Mouse (Mus musculus): ENCODE measurements around the gene Olig2. TPM values are rescaled to one million over a fixed set of nuclear protein-coding genes. Genes with fewer than 3 reads are reported as not detected.

Gene Olig2
- 10 to 100 TPM; 24.9 to 29.4 TPM for total RNA-seq (2021)

DNA sequence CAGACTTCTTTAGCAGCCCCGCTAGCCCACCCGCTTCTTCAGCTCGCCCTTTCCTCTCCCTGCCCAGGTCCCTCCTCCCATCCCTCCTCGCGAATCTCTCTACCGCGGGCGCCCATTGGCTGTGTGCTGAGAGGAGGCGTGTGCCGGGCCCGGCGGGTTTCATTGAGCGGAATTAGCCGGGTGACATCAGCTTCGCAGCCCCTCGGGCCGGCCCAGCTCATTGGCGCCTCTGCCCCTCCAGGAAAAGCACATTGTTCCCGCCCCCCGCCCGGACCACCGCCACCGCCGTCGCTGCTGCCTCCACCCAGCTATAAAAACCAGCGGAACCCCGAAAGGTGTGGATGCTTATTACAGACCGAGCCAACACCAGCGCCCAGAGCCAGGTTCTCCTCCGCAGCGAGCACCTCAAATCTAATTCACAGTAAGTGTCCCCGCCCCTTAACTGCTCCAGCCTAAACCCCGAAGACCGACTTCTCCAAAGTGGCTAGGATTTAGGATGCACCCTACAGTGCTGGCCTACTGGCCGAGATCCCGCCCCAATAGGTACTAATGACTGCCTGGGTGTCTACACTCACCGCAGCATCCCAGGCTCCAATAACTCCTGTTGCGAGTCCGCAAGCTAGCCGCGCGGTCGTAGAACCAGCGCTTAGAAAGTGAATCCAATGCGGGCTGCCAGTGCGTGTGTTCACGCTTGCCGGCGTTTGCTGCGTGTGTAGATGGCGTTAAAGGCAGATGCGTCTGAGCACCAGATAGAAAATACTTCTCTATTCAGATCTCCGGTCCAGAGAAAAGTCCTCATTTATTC is at the start of gene Olig2:
Gene Olig2, plus strand, starts transcription at position 225 of the 805 bp plus-strand sequence.
- peak; percentile 62 to 79 for DNase-seq (ENCODE audit: extremely low spot score in 1 of 2, low spot score in 2 of 2)
- intact Hi-C loops (cut with DNase I), result no loop called here

DNA sequence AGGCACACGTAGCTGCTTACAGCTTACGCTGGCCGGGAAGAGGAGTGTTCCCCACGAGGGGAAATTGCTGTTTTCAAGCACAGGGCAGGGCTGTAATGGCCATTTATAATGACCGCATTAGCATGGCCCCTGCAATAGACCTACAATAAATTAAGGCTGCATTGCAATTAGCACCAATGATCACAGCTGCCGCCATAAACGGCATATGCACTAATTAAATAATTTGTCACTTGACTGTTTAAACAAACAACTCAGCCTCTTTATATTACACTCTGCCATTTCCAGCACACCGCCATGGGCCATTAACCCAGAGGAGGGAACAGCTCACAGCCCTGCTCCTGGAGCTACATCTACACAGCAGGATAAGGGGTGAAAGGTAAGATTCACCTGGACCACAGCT is 49.4 kb upstream of the Olig2 start:
- intact Hi-C loops (cut with DNase I), result no loop called here
- DNase-seq (ENCODE audit: extremely low spot score in 1 of 2, low spot score in 2 of 2), result no peak

DNA sequence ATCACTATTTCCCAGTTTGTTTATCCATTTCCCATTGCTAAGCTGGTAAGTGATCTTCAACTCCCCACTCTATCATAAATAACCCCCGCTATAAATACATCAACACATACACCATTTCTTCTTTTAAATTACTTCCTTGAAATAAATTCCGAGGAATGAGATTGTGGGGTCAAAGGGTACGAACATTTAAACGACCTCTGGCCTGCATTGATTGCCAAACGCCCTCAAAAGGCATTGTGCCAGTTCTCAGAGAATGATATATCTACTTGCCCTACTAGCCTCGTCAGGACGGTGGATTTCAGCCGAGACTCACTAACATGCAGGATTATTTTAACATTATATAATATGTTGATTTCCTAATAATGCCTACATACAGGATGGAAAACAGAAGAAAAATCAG is 38.2 kb upstream of the Olig2 start:
- intact Hi-C loops (cut with DNase I), result no loop called here
- DNase-seq (ENCODE audit: extremely low spot score in 1 of 2, low spot score in 2 of 2), result no peak

DNA sequence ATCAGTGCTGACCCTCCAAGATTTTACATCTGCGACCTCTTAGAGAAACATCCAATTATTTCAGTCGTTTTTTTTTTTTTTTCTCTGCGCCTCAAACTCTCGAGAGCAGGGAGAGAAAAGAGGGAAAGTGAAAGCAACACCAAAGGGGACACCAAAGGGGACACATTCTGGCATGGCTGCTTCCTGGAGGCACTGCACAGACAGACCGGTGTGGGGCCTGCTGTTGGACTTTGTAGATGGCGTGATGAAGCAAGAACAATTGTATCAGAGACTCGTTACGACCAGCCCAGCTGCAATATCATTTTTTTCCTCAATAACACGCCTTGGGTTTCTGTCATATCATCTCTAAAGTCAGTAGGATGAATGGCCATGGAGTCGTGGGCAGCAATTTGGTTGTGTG is 37.6 kb upstream of the Olig2 start:
- intact Hi-C loops (cut with DNase I), result no loop called here
- no peak for DNase-seq (ENCODE audit: extremely low spot score in 1 of 2, low spot score in 2 of 2)

DNA sequence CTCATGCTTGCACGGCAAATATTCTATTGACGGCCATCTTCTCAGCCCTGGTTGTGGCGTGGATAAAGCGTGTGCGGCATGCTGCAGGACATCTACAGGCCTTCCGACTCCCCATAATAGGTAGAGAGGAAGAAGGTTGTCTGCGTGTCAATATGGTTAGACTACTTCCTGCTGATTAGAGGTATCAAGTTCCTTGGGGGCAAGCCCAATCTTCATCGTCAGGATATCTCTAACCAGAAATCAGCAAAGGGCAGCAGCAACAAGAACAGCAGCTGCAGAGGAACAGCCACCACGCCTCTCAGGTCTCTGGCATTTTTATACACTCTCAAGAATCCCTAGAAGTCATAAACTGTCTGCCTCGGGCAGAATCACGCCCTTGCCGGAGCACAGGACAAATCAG is 37.0 kb upstream of the Olig2 start:
- no peak for DNase-seq (ENCODE audit: extremely low spot score in 1 of 2, low spot score in 2 of 2)
- intact Hi-C loops (cut with DNase I), result no loop called here

DNA sequence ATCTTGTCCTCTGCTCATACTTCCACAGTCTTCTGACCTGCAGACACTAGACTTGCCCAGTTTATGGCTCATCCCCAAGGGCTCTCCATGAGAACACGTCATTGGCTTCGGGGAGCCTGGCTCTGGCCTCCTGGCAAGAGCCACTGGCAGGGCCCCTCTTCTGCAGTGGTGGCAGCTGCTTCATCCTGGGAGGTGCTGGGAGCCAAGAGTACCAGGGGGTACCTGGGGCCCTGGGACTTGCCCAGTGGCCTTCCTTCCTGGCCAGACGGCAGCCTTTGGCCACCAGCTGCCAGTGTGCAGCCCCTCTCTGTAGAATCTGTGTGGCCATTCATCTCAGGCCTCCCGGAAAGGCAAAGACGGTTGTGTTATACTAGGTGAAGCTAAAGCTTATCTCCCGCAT is 34.0 kb upstream of the Olig2 start:
- peak; percentile 20 to 43 for DNase-seq (ENCODE audit: extremely low spot score in 1 of 2, low spot score in 2 of 2)
- intact Hi-C loops (cut with DNase I), result no loop called here

DNA sequence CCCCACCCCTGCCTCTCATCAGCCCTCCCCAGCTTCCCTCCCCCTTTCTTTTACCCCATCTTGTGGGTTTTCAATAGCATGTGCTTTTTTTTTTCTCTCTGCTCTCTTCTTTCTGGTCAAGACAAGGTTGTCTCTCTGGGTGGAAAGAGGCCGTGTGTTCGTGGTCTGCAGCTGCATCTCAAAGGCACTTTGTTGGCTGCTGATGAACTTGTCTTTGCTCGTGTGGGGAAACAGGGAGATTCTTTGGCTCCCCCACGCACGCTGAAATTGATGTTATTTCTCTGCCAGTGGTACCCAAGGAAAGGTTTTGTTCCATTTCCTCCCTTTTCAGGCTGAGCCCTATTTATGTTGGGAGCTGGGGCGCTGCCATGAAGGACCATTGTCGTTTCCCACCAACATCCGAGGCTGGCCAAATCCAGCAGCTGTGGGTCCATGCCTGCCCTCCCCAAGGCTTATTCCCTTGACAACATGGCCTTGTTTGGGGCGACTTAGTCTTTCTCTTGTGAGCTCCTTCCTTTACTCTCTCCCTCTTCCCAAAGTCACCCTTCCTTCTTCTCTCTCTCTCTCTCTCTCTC is 33.5 kb upstream of the Olig2 start:
- intact Hi-C loops (cut with DNase I), result no loop called here
- peak; percentile 60 to 67 for DNase-seq (ENCODE audit: extremely low spot score in 1 of 2, low spot score in 2 of 2)

DNA sequence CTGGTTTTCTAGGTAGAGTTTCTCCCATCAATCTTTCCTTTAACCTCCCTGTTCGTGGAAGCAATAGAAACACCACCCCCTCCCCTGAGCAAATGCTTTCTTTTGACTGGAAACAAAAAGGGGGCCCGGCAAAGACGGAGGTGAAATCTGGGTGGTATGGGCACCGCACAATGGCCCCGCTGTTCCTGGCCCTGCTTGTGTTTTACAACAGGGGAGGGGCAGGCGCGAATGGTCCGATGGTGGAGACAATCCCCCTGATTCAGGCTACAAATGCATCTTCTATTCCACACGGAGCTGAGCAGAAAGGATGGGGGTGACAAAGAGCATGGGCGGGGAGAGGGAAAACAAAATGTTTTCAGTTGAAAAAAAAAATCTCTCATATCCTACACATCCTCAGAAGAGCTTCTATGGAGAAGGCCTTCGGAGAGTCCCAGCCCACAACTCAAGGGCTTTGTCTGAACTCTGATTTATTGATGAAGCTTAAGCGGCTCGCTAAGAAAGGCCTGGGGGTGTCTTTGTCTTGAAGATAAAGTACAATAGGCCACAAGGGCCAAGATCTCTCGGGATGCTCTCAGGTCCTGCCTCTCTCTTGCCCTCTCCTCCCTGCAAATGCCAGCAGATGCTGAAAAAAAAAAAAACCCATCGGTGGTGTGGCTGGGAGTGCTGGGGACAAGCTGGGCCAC is 32.4 kb upstream of the Olig2 start:
- no peak for DNase-seq (ENCODE audit: extremely low spot score in 1 of 2, low spot score in 2 of 2)
- intact Hi-C loops (cut with DNase I), result no loop called here

DNA sequence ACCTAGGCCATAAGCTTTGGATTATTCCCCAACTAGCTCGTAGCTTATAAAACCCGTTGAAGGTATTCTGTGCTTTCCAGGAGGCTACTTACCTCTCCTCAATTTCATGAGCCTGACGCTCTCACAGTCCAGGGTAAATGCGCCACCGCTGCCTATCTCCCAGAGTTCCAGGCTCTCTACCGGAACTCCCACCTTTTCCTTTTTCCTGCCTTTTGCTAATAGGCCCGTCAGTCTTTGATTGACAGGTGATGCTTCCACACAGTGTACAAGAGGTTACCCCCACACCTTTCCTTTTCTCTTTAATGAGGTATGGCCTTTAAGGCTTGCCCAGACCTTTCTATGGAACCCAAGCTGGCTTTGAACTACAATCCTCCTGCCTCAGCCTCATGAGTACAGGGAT is 25.4 kb upstream of the Olig2 start:
- DNase-seq (ENCODE audit: extremely low spot score in 1 of 2, low spot score in 2 of 2), result no peak
- intact Hi-C loops (cut with DNase I), result no loop called here

DNA sequence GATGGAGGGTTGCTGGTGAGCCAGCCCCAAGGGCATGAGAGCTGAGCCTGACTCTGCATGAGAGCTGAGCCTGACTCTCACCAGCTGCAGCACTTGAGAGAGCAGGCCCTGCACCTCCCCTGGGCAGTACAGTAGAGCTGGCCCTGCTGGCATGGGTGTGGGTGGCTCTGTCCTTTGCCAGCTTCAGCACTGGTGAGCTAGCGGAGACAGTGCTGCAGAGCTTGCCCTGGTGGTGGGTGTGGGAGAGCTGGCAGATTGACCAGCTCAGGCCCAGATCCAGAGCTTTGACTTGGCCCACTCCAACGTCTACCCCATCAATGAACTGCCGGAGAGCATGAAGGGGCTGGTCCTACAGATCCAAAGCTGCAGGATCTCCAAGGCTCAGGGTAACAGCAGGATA is 22.3 kb upstream of the Olig2 start:
- intact Hi-C loops (cut with DNase I), result no loop called here
- no peak for DNase-seq (ENCODE audit: extremely low spot score in 1 of 2, low spot score in 2 of 2)

DNA sequence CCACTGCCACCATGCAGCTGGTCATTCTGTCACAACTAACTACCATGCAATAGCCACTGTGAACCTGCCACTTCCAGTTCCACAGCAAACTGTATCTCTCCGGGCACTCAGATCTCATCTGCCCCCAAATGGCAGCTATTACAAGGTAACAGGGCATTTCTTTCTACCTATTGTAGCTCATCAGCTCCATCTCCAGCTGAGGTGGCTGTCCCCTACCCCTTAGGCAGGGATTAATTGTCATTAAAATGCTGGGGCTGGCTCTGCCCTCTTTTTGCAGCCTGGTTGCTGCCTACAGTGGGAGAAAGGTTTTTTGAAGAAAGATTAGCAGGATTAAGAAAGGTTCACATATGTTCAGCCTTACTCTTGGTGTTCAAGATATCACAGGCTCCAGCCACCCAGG is 18.9 kb upstream of the Olig2 start:
- no peak for DNase-seq (ENCODE audit: extremely low spot score in 1 of 2, low spot score in 2 of 2)
- intact Hi-C loops (cut with DNase I), result no loop called here

DNA sequence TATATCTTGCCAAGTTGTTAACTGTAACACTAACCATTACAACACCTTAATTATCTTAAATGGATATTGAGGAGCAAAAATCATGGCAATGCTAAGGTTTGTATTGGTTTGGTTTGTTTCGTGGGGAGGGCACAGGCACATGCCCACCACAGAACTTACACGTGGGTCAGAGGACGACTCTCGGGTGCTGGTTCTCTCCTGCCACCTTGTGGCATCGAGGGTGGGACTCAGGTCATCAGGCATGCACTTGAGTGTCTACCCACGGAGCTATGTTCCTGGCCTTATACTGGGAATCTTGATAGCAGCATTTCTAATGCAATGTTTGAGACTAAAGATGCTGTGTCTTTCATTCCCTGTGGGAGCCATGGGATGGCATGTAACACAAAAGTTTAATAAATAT is 8.2 kb upstream of the Olig2 start:
- intact Hi-C loops (cut with DNase I), result loop anchor here (5.0 to 10.0 kb wide), 2 partner anchors 45 to 132 kb away; no protein-coding TSS in a partner anchor
- no peak for DNase-seq (ENCODE audit: extremely low spot score in 1 of 2, low spot score in 2 of 2)

DNA sequence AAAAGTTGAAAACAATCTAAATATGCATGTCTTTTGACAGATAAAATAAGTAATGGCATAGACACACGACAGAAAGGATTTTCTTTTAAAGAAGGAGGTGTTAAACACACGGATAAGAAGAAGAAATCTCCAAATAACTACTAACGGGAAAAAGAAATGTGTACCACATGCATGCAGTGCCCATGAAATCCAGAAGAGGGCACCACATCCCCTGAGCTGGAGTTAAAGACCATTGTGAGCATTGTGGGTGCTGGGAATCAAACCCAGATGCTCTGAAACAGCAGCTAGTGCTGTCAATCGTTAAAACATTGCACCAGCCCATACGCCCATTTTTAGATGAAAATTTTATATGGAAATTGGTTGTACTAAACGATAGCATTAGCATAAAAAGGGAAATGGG is 7.3 kb upstream of the Olig2 start:
- intact Hi-C loops (cut with DNase I), result loop anchor here (5.0 to 10.0 kb wide), 2 partner anchors 46 to 133 kb away; no protein-coding TSS in a partner anchor

DNA sequence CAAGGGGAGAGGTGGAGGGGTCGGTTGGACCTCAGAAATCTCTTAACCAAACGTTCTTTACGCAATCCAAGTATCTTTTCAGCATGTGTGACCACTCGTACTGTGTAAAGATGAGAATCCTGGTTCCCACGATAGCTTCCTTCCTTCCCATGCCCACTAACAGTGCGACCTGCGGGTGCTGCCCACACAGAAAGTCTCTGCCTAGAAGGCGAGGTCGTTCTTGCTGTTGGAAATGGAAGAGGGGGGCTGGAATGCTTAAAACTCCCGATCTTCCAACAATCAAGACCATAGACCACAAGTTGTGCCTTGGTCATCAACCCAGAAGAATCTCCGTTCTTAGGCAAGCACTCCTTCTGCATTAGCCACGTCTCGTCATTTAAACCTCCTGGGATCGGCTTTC is 6.0 kb upstream of the Olig2 start:
- intact Hi-C loops (cut with DNase I), result loop anchor here (5.0 to 10.0 kb wide), 2 partner anchors 47 to 134 kb away; no protein-coding TSS in a partner anchor
- DNase-seq (ENCODE audit: extremely low spot score in 1 of 2, low spot score in 2 of 2), result no peak

More for the DNA sequence above, 7.3 kb upstream of the Olig2 start:
- DNase-seq (ENCODE audit: extremely low spot score in 1 of 2, low spot score in 2 of 2), result no peak

DNA sequence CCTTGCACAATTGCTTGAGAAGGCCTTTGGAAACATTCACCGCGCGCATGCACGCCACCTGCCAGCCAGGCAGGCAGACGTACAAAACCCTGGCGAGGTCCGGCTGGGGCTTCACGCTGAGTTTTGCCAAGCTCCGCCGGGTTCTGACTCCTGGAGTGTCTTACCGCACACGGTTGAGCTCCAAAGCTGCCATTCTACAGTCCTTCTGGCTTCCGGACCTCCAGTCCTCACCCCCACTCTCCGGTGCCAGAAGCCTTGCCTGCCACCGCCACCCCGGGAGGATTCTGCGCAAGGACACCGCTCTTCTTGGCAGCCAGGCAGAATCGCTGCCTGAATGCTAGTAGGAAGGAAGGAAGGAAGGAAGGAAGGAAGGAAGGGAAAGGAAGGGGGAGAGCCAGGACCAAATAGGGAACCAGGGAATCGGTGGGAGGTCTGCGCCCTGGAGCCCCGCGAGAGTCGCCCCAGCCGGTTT is 3.0 kb upstream of the Olig2 start:
- peak; percentile 33 to 56 for DNase-seq (ENCODE audit: extremely low spot score in 1 of 2, low spot score in 2 of 2)

DNA sequence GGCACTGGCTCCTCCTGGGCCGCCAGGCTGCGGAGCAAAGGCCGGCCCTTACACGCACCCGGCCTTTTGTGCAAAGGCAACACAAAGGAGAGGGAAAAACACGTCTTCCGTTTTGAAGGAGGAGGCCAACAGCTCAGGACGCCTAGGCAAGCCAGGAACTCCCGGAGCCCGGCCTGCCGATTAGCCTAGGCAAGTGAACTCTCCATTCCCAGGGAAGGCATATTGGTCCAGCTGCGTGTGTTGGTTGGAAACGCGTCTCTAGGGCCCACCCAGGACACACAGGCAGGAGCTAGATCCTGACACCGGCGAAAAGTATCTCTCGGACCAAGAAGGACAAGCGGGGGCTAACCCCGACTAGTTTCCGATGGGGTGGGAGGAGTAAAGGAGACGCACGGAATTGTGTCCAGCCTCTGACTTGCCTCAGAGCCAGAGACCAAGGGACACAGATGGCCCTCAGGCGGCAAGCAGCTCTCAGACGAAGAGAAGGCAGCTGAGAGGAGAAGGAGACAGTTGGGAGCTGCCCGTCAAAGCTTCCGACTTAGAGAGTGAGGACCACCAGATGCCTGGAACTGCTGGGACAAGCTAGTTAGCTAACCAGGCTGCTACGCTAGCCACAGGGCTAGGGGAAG is 2.5 kb upstream of the Olig2 start:
- intact Hi-C loops (cut with DNase I), result loop anchor here (5.0 kb wide), 1 partner anchor 130 kb away; no protein-coding TSS in a partner anchor
- DNase-seq (ENCODE audit: extremely low spot score in 1 of 2, low spot score in 2 of 2), result peak in 1 of 2 experiments; percentile 31

More for the DNA sequence above, 3.0 kb upstream of the Olig2 start:
- intact Hi-C loops (cut with DNase I), result loop anchor here (5.0 kb wide), 1 partner anchor 130 kb away; no protein-coding TSS in a partner anchor

DNA sequence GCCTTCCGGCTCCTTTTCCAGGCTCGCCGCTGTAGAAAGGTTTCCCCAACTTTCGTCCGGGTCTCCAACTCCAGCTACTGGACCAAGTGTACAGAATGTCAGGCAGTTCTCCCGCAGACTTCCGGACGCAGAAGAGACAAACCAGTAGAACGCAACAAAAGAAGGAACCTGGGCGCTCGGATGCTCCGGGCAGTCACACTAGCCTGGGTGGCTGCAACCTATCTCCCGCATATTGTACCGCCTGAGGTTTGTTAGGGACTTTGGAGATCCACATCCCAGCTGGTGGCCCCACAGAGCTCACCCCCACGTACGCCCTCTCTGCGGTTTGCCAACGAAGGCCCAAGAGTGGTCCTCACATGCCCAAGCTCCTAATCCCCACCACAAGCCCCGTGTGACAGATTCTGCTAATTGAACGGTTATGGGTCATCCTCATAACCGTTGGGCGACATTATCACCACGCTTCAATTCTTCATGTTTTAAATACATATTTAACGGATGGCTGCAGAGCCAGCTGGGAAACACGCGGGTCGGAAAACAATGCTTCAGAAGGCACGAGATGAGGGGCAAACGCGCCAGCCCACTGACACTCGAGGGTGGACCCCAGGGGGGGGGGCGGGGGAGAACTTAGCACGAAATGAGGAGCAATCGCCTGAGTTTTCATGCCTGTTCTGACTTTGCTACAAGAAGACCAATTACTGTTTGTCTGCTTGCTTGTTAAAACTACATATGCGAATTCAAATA is 1.8 kb upstream of the Olig2 start:
- no peak for DNase-seq (ENCODE audit: extremely low spot score in 1 of 2, low spot score in 2 of 2)
- intact Hi-C loops (cut with DNase I), result loop anchor here (5.0 kb wide), 1 partner anchor 129 kb away; no protein-coding TSS in a partner anchor

DNA sequence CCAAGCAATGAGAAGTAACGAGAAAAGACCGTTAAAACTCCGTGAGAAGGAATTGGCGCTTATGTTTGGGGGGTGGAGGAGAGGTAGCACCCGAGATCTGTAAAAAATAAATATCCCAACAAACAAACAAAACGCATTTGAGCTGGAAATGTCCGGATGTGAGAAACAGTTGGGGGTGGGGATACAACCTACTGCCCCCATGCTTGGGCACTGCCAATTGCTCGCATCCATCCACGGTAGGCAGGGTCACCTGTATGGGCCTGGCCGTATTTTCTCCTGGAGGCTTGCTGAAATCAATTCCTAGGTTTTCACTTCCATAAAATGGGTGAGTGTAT is 1.2 kb upstream of the Olig2 start:
- intact Hi-C loops (cut with DNase I), result loop anchor here (5.0 kb wide), 1 partner anchor 128 kb away; no protein-coding TSS in a partner anchor
- DNase-seq (ENCODE audit: extremely low spot score in 1 of 2, low spot score in 2 of 2), result no peak

Measured in left cerebral cortex, postnatal 10 days (tissue).